Mouse (Mus musculus) liver, adult 2 months (tissue): ENCODE data around the gene Vars.

Experiments
- CTCF ChIP-seq: fragments of 200-500 bp; IDR thresholded peaks from 2 replicates; pipeline ENCODE4 v1.5.1; 2011; ENCODE audit warnings: low read depth, low read length, control low read depth
- POLR2A ChIP-seq: fragments of 200-500 bp; IDR thresholded peaks from 2 replicates; pipeline ENCODE4 v1.6.1; 2011; ENCODE audit warnings: low read length, control low read depth; ENCODE audit not compliant: insufficient read depth; ENCODE audit errors: extremely low read depth

DNA sequence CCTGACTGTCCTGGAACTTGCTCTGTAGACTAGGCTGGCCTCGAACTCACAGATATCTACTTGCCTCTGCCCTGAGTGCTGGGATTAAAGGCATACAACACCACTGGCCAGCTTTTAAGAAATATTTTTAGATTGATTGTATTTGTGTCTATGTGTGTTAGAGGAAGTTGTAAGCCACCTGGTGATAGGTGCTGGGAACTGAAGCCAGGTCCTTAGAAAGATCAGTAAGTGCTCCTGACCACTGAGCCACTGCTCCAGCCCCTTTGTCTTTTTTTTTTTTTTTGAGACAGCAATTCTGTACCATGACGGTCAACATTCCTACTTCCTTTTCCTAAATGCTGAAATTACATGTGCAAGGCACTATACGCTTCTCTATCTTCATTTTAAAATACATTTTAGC lies 47.5 kb upstream of the Vars start:
- TF ChIP-seq CTCF (no peak), POLR2A (no peak)
